Mouse (Mus musculus) lung, adult 2 months (tissue): ENCODE results near the gene Acvr1.

ENCODE experiments used
- CTCF ChIP-seq: fragments of 200-500 bp; IDR thresholded peaks from 2 replicates; pipeline ENCODE4 v1.5.1; 2011; ENCODE audit warnings: mild to moderate bottlenecking, low read length, control low read depth; ENCODE audit not compliant: insufficient read depth
- POLR2A ChIP-seq: fragments of 200-500 bp; IDR thresholded peaks from 2 replicates; pipeline ENCODE4 v1.6.1; 2011; ENCODE audit warnings: low read depth, mild to moderate bottlenecking, control low read depth, low read length, borderline replicate concordance; ENCODE audit errors: extremely low read depth

GRCm38 (mm10) chr2:58380020-58380419, 186.9 kb downstream of the Acvr1 start:
- TF ChIP-seq POLR2A = no peak
- no peak for TF ChIP-seq CTCF
